Mouse (Mus musculus): ENCODE results near the gene Tnfsf13. TPM values are rescaled to one million over a fixed set of nuclear protein-coding genes. Genes with fewer than 3 reads are reported as not detected.

Tnfsf13 gene
- polyA plus RNA-seq, 1 experiment = 7.5 TPM

GRCm38 (mm10) chr11:69682840-69683533 lies 2.6 kb downstream of the Tnfsf13 start:
- Histone ChIP-seq H3K4me1 (ENCODE audit: control insufficient read depth, insufficient read depth, low read length) (no peaks in the 10 kb centered on the region; the same call in 1 of the 2 replicates), H3K4me3 (ENCODE audit: insufficient read depth, low read length) (no peak overlapping the region), H3K27ac (ENCODE audit: insufficient read depth, low read length) (no peak overlapping the region)
- TF ChIP-seq CTCF (IDR thresholded peaks at IDR 0.05; ENCODE audit: extremely low read depth, insufficient read depth, low read length) (peak; percentile 97), POLR2A (IDR thresholded peaks at IDR 0.05; ENCODE audit: extremely low read depth, insufficient read depth, low read length) (no peak)

GRCm38 (mm10) chr11:69682209-69682839 lies 3.3 kb downstream of the Tnfsf13 start:
- H3K27ac ChIP-seq (ENCODE audit: insufficient read depth, low read length) = no peak overlapping the region
- peak overlapping the region; percentile 44 for H3K4me3 ChIP-seq (ENCODE audit: insufficient read depth, low read length)
- TF ChIP-seq POLR2A (IDR thresholded peaks at IDR 0.05; ENCODE audit: extremely low read depth, insufficient read depth, low read length) (no peak), CTCF (IDR thresholded peaks at IDR 0.05; ENCODE audit: extremely low read depth, insufficient read depth, low read length) (no peak)
- H3K4me1 ChIP-seq (ENCODE audit: control insufficient read depth, insufficient read depth, low read length) = no peaks in the 10 kb centered on the region; the same call in 1 of the 2 replicates

DNA sequence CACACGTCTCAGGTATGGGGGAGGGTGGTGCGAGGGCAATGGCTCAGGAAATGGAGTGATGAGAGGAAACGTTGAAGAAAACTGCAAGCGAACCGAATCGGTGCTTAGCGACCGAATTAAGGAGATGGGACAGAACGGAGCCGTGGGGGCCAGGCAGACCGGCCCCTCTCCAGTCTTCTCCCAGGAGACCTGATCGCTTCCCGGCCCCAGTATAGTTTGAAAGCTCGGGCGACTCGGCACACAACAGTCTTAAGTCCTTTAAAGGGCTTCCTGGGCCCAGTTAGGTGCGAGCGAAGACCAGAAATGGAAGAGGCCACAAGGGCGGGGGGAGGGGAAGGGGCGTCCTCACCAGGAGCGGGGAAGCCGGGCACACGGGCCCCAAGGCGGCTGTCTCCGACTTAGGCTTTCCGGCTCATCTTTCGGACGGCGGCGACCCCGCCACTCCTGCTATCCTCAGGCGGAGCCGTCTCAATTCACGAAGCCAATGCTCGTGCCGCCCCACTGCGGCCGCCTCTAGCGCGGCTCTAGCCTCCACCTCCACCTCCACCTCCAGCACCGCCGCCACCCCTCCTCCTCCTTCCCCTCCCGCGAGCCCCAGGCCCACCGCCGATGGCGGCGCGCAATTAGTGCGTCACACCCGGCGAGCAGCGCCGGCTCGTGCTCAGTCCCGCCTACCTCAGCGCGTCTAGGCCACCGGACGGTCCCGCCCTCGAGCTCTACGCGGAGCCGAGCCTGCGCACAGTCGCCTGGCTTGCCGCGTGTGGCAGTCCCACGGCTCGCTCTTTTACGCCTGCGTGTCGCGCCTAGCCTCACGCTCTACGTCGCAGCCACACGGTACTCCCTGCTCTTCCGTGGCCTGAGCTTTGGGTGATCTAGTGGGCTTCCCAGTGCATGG lies 4.0 kb downstream of the Tnfsf13 start, which contains the start of gene Senp3:
Senp3 (minus strand) TSS at position 771 of the 895 bp plus-strand sequence.
- H3K4me1 ChIP-seq (ENCODE audit: control insufficient read depth, insufficient read depth, low read length) = no peaks in the 10 kb centered on the region; the same call in 1 of the 2 replicates
- TF ChIP-seq CTCF (IDR thresholded peaks at IDR 0.05; ENCODE audit: extremely low read depth, insufficient read depth, low read length) (no peak), POLR2A (IDR thresholded peaks at IDR 0.05; ENCODE audit: extremely low read depth, insufficient read depth, low read length) (peak; percentile 88)
- H3K4me3 ChIP-seq (ENCODE audit: insufficient read depth, low read length) = peak within 1 kb of the TSS; percentile 44
- no peak within 1 kb of the TSS for H3K27ac ChIP-seq (ENCODE audit: insufficient read depth, low read length)

DNA sequence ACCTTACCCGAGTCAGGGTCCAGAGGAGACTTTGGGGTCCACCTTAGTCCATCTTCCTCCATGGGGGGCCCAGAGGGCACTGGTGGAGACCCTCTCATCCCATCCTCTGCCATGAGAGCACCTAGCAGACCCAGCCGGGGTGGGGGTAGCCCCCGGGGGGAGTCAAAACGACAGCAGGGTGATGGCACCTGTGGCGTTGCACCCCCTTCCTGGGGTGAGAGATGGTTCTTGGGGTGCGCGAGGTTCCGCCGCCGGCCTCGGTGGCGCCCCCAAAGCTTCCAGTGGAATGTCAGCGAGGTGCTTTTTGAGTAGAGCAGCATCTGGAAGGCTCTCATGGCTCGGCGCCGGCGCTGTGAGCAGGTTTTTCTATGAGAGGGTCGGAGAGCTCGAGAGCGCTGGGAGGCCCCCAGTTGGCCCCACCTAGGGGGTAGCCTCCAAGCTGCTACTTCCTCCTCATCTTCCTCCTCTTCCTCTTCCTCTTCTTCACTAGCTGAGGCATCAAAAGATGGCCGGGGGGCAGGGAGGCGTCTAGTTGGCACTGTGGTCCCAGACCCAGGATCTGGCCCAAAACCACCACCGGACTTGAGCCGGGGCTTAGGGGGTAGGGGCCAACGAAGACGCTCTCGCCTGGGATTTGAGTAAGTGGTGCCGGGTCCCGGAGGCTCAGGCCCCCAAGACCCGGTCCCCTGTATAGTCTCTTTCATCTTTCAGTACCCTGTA lies 5.3 kb downstream of the Tnfsf13 start:
- Histone ChIP-seq H3K4me3 (ENCODE audit: insufficient read depth, low read length) (peak overlapping the region; percentile 44; the same call in 1 of the 2 replicates), H3K27ac (ENCODE audit: insufficient read depth, low read length) (no peak overlapping the region), H3K4me1 (ENCODE audit: control insufficient read depth, insufficient read depth, low read length) (no peaks in the 10 kb centered on the region; the same call in 1 of the 2 replicates)
- TF ChIP-seq POLR2A (IDR thresholded peaks at IDR 0.05; ENCODE audit: extremely low read depth, insufficient read depth, low read length) = no peak
- TF ChIP-seq CTCF (IDR thresholded peaks at IDR 0.05; ENCODE audit: extremely low read depth, insufficient read depth, low read length) = no peak

DNA sequence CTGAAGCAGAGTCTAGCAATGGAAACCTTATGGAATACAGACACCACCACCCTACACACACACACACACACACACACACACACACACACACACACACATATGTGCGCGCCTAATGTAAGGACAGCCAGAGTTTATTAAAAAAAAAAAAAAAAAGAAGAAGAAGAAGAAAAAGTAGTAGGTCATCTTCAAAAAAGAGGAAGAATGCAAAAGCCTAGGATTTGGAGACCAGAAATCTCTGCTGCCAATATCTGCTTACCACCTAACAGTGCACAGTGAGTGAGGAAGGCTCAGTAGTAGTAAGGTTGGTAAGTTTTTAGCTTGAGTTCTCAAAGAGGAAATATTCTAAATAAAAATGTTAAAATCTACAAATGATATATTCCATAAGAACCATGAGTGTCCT lies 6.4 kb downstream of the Tnfsf13 start:
- Histone ChIP-seq H3K27ac (ENCODE audit: insufficient read depth, low read length) (no peak overlapping the region), H3K4me1 (ENCODE audit: control insufficient read depth, insufficient read depth, low read length) (no peaks in the 10 kb centered on the region; the same call in 1 of the 2 replicates), H3K4me3 (ENCODE audit: insufficient read depth, low read length) (no peak overlapping the region)
- no peak for TF ChIP-seq POLR2A (IDR thresholded peaks at IDR 0.05; ENCODE audit: extremely low read depth, insufficient read depth, low read length)

DNA sequence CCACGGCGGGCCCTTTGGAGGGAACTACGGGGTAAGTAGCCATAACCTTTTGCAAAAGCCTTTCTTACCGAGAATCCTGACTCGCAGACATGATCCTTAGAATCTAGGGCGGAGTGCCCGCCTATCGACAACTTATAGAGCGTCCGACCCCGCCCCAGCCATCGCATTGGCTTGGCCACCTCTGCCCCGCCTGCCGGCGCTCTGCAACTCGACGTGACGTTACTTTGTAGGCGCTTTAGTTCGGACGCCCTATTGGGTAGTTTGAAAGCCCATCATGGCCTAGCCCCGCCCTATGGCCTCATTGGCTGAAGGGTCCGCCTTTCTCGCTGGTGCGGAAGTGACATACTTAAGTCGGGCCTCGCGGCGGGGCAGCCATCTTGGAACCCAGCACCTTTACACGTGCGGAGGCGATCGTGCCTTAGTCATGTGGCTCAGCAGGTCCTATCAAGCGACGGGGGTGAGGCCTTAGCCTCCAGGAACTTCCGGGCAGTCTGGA lies 13.3 kb downstream of the Tnfsf13 start, which contains the start of gene Eif4a1:
Eif4a1 (minus strand) TSS at position 213 of the 496 bp plus-strand sequence.
- Histone ChIP-seq H3K4me3 (ENCODE audit: insufficient read depth, low read length) (peak within 1 kb of the TSS; percentile 91), H3K27ac (ENCODE audit: insufficient read depth, low read length) (peak within 1 kb of the TSS; percentile 95)
- TF ChIP-seq CTCF (IDR thresholded peaks at IDR 0.05; ENCODE audit: extremely low read depth, insufficient read depth, low read length) (no peak), POLR2A (IDR thresholded peaks at IDR 0.05; ENCODE audit: extremely low read depth, insufficient read depth, low read length) (peak; percentile 98)

GRCm38 (mm10) chr11:69671726-69672124 lies 13.9 kb downstream of the Tnfsf13 start:
- H3K4me1 ChIP-seq (ENCODE audit: control insufficient read depth, insufficient read depth, low read length) = no peaks in the 10 kb centered on the region; the same call in 1 of the 2 replicates
- TF ChIP-seq CTCF (IDR thresholded peaks at IDR 0.05; ENCODE audit: extremely low read depth, insufficient read depth, low read length) (no peak), POLR2A (IDR thresholded peaks at IDR 0.05; ENCODE audit: extremely low read depth, insufficient read depth, low read length) (no peak)
- H3K27ac ChIP-seq (ENCODE audit: insufficient read depth, low read length) = peak overlapping the region; percentile 95
- H3K4me3 ChIP-seq (ENCODE audit: insufficient read depth, low read length) = peak overlapping the region; percentile 91

More for the DNA sequence above, 13.3 kb downstream of the Tnfsf13 start, which contains the start of gene Eif4a1:
- no peaks in the 10 kb centered on the region; the same call in 1 of the 2 replicates for H3K4me1 ChIP-seq (ENCODE audit: control insufficient read depth, insufficient read depth, low read length)

GRCm38 (mm10) chr11:69670786-69671725 lies 14.5 kb downstream of the Tnfsf13 start:
- H3K27ac ChIP-seq (ENCODE audit: insufficient read depth, low read length) = peak overlapping the region; percentile 95
- peak overlapping the region; percentile 91 for H3K4me3 ChIP-seq (ENCODE audit: insufficient read depth, low read length)
- no peaks in the 10 kb centered on the region; the same call in 1 of the 2 replicates for H3K4me1 ChIP-seq (ENCODE audit: control insufficient read depth, insufficient read depth, low read length)
- TF ChIP-seq CTCF (IDR thresholded peaks at IDR 0.05; ENCODE audit: extremely low read depth, insufficient read depth, low read length) (no peak), POLR2A (IDR thresholded peaks at IDR 0.05; ENCODE audit: extremely low read depth, insufficient read depth, low read length) (no peak; the same call in 1 of the 2 replicates)
